Mouse (Mus musculus) c-Kit-negative CD71-positive TER-119-positive erythroid progenitor cells, embryonic 14.5 days (primary cell): ENCODE data around the gene Disc1.

ENCODE experiments used
- DNase-seq: peaks from one replicate; pipeline ENCODE4 v3.0.0-alpha.2; 2013; ENCODE audit warnings: low read depth, low spot score

Gene Disc1

GRCm38 (mm10) chr8:125177958-125178357, 124.0 kb downstream of the Disc1 start:
- DNase-seq, result no peak

DNA sequence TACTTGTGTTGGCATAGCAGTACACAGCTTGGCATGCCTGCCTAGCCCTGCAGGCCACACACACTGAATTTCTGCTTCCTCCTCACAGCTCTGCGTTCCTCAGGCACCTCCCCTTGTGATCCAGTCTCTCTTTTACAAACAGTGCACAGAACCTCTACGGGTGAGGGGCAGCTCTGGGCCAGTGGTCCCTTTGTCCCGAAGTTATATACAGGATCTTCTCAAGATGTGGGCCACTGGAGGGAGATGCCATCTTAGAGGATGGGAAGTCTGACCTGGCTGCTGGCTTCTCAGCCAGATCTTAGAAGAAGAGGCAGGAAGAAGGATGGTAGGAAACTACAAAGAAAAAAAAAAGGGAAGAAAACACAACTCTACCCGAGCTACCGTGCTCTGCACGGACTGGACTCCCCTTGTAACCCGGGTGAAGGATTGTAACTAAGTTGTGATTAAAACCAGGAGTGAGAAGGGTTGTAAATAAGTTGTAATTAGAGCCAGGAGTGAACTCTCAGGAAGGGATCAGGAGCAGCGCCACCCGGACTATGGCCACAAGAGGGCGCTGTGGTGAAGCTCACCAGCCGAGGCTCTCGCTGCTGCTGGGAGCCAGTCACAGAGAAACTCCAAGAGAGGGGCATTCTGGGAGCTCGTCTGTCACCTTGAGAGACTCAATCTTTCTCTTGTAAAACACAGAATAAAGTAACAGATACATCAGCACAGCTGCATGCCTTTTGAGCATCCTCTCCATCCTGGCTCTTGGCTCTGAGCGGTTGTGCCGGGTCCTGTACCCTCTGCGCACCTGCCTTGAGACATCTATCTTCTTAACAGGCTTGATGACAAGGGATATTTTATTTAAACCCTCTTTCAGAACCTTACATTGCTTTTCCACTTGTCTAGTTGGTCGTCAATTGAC, 129.8 kb downstream of the Disc1 start:
- DNase-seq, result no peak

GRCm38 (mm10) chr8:125184452-125184817, 130.4 kb downstream of the Disc1 start:
- no peak for DNase-seq

DNA sequence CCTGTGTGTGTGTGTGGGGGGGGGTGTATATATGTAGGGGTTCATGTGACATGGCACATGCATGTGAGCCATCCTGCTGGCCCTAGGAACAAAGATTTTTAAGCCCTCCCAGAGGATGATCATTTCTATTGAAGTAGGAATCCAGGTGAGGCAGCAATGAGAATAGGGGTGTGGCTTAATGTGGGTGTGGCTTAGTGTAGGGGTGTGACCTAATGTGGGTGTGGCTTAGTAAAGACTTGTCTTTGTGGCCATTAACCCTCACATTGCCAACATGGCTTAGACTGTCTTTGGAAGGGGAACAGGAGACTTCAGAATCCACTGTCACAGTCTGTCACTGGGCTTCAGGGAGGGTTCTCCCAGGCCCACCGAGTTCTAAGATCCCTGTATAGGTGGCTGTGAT, 130.9 kb downstream of the Disc1 start:
- no peak for DNase-seq

DNA sequence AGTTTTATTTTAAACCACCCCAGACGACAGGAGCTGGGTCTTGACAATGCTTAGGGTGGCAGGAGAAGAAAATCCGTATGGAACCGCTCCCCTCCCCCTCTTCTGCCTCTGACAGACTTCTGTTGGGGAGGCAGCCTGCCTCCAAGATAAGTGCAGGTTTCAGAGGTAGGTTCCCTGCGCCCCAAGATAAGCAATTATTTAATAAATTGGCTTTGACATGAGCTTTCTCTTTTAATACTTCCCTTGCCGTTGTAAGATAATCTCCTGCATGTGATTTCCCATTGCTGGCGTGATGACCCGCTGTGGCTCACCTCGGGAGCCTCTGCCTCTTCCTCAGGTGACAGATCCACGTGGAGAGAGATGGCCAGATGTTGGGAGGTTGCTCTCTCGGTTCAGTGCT, 133.0 kb downstream of the Disc1 start:
- no peak for DNase-seq

DNA sequence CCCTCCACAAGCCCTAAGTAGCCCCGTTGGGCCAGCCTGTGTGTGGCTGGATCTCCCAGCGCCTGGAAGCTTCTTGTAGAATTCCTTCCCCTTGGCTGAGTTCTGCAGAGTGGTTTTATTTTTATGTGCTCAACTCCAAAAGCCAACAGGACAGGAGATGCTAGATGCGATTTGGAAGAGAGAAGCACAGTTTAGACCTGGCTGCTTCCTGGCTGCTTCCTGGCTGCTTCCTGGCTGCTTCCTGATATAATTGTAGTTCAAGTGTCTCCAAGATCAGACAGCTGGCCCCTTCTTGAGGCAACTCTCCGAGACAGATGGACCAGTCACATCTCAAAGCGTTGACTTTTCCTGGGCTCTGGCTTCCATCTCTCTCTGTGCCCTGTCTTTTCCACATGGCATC, 139.7 kb downstream of the Disc1 start:
- no peak for DNase-seq

DNA sequence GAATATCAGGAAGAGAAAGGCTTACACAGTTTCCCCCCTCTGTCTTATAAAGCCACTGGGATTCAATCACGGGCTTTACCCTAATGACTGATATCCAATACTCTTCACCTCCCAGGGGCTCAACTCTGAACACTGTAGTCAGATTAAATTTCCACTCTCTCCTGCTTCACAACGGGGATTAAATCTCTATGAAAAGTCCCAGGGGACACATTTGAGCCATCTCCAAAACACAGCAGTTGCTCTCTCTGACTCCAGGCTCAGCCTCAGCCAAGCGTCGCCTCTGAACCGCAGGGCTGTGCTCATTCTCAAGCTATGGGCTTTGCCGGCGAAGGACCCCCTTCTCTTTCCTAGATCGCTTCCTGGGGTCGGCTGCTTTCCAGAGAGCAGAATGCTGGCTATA, 141.1 kb downstream of the Disc1 start:
- no peak for DNase-seq

DNA sequence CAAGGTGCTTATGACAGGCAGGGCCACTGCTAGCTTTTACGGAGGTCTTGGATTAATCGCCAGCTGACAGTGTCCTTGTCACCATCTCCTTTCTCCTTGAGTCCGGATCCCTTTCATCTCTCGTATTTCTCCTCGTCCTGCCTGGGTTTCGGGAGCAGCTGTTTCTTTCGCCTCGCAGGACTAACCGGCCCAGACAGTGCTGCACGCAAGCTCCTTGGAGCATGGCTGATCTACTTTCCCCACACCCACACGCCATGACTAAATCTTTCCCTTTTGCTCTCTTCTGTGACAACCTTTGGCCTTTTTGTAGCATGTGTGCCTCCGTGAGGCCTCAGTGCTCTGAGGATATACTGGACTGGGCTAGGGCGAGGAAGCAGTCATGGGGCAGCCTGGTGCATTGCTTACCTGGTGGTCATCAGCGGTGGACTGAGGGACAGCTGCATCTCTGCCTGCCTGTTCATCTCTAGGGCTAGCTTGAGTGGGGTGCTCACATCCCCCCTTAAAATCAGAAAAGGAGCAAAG, 142.6 kb downstream of the Disc1 start:
- no peak for DNase-seq

- no peak for DNase-seq
Observed at GRCm38 (mm10) chr8:125197341-125198002, 143.5 kb downstream of the Disc1 start.

DNA sequence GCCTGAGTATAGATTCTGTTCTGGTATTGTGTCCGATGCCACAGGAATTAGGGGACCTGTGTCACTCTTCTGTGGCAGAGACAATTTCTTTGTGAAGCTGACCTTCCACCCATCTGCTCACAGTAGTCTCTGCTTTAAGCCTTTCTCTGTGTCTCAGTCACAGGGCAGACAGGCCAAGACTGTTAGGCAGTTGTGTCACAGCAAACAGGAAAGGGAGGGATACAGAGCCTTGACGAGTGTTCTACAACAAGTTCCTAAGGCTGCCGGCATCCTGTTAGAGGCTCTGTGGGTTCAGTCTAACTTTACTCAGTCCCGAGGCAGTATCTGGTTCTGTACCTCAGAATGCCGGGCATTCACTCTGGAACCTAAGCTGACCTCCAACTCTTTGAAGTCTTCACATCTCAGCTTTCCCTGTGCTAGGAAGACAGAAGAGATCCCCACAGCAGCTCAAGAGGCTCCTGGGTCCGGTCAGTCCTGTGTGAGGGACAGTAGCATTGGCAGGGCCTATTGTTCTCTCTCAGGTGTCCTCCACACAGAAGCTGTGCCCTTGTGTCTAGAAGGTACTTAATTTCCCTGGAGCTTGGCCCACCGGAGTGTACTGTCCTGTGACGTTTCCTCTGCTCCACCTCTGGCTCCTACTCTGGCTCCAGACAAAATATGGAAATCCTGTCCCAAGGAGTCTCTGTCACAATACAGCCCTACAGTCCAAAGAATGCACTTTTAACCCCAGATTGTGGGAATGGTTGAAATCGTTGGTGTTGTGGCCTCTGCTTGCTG, 144.6 kb downstream of the Disc1 start:
- no peak for DNase-seq

DNA sequence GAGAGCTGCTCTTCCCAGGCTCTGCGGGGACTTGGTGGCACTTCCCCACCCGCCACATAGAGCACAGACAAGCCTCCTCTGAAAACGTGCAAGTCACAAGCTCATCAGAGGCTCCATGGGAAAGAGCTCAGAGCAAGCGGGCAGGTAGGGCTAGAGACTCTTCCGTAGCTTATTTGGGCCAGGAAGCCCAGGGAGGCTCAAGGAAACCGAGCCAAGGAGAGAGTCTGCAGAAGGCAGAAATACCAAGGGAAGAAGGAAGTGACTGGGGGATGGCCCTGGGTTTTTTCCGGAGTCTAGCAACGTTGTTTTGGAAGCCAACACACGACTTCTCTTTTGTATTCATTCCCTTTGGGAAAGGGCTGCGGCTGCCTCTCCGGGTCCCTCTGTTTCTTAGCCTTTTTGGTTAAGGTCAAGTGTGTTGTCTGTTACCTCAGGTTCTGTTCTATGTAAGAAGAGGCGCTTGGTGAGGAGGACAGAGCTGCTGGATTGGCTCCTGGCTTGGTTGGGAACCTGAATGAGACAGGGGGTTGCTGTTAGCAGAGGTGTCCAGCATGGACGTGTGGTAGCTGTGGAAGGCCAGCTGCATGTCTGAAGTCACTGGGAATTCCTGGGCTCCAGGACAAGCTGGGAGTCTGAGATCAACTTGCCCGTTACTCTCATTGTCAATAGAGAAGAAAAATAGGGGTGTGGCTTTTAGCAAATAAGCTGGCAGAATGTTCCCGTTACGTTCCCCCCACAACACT, 145.4 kb downstream of the Disc1 start:
- DNase-seq, result no peak

GRCm38 (mm10) chr8:125200273-125200863, 146.4 kb downstream of the Disc1 start:
- DNase-seq, result no peak

DNA sequence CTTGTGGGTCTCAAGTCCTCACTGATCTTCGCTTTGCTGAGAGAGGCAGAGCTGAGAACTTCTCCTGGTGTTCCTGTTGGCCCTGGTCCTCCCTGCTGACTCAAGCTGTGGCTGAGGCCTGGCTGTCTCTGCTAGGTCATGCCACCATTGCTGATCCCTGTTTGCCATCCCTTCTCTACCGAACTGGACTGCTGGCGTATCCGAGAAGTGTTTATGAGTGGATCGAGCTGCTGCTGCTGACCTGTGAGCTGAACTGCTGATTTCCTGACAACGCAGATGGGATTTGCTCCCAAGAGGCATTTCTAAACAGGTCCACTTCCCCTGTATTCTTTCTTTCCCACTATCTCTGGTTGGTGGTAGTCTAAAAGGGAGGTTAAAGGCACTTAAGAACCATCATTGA, 147.7 kb downstream of the Disc1 start:
- no peak for DNase-seq

DNA sequence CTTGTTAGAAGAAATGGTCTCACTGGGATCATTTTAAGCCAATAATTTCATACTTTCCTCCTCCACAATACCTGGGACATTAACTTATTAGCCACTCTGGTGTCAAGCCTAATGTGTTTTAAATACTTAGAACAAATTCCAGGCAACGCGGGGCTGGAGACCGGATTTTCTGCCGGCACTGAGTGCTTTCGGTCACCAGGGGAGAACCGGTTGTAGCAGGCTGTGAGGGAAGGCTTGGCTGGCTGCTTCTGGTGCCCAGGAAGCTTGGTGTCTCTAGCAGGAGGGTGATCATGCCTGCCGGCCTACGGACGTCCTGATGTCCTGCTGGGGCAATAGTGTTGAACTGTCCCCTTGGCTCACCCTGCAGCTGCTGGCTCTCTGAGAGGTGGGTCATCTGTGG, 149.0 kb downstream of the Disc1 start:
- DNase-seq, result no peak

GRCm38 (mm10) chr8:125205556-125205955, 151.6 kb downstream of the Disc1 start:
- DNase-seq, result no peak

DNA sequence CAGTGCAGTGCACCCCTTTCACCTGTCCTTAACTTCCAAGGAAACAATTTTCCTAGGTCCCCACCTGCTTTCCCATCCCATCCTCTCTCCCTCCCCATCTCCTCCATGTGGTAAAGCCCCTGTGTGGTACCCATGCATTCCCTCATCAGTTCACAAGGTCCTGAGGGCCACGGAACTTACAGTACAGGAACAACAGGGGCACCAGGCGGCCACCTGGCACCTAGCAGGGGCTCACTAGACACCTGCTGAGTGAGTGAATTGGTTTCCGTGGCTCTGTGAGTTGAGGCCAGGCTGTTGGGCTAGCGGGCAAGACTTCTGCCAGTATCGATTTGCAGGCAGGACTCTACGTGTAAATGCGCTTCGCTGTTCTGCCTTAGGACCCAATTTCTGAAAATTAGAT, 152.4 kb downstream of the Disc1 start:
- no peak for DNase-seq

- no peak for DNase-seq
Observed at GRCm38 (mm10) chr8:125206962-125207361, 153.0 kb downstream of the Disc1 start.

DNA sequence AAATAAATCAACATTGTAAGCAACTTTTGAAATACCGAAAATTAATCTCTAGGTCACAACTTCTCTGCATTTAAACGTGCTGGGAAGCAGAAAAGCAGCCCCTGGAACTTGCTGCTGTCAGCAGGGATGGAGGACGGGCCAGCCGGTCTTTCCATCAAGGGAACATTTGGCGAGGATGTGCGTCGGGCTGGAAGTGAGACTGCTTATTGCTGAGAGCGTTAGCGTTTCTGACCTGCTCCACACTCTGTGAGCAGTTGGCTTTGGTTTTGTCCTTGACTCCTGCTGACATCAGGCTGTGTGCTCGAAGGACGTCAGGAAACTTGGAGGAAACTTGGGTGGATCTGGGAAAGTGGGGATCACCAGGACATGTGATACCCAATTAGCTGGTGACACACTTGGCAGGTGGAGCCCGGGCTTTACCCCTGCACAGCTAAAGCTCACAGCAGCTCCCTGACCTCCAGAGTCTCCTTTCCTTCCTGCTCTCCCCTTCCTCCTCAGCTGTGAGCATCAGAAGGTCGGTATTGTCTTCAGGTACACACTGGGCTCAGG, 158.7 kb downstream of the Disc1 start:
- DNase-seq, result no peak

DNA sequence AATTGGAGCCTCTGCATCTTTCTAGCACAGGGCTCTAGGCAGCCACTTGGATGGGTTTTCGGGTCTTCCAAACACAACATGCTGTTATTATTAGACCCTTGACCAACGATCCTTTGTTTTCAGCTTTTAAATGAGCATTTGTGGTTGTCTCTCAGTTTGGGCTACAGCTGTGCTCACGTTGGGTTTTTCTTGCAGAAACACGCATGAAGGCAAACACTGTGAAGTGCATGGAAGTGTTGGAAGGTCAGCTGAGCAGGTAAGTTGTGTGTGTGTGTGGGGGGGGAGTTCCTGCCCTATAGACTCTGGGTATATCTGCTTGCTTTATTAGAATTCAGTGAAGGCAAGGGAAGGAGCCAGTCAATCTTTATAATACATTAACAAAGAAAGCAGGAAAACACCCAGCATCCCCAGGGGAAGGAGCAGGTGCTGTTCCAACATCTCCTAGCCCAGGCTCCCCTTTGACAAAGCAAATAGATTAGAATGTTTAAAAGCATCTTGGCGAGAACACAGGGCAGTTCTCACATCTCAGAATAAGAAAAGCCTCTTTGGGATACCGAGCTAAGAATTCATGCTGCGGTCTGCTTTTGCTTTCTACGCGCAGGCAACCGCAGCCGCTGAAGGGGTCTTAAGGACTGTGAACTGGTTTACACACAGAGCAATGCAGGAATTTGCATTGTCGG, 164.0 kb downstream of the Disc1 start:
- DNase-seq, result no peak

- no peak for DNase-seq
Observed at GRCm38 (mm10) chr8:125218669-125219068, 164.7 kb downstream of the Disc1 start.
